Mouse (Mus musculus) erythroid progenitor cell, adult 5-6 weeks (primary cell): ENCODE results near the gene Fzd4. TPM values are rescaled to one million over a fixed set of nuclear protein-coding genes. Genes with fewer than 3 reads are reported as not detected.

Source experiments
- ATAC-seq: replicated peaks from 2 replicates; pipeline ENCODE4 v1.8.0; 2016; ENCODE audit warnings: moderate number of reproducible peaks, mild to moderate bottlenecking, moderate TSS enrichment, inconsistent platforms; ENCODE audit not compliant: poor library complexity, low FRiP score, severe bottlenecking
- total RNA-seq, 2 experiments: library from RNA; stranded (forward) in 1 of 2; stranded (reverse) in 1 of 2; fragments of 150-400 nt in 1 of 2; fragments of 186-747, 209-891 nt in 1 of 2; gene quantifications; 2 replicates each; pipeline versions ENCODE4 v1.2.3 to v1.2.4; 2015 to 2017; ENCODE audit warnings: low replicate concordance in 2 of 2

Gene Fzd4
- total RNA-seq, 2 experiments from 2014 or later, result under 0.01 TPM; not detected in 1

GRCm38 (mm10) chr7:89423688-89424255, 19.6 kb downstream of the Fzd4 start:
- ATAC-seq, result no peak

- ATAC-seq, result no peak
Measured at GRCm38 (mm10) chr7:89424659-89425058, 20.5 kb downstream of the Fzd4 start.

GRCm38 (mm10) chr7:89425803-89426725, 21.9 kb downstream of the Fzd4 start:
- no peak for ATAC-seq

- no peak for ATAC-seq
Measured at GRCm38 (mm10) chr7:89427101-89427500, 22.9 kb downstream of the Fzd4 start.

- ATAC-seq, result no peak
Measured at GRCm38 (mm10) chr7:89428804-89429203, 24.6 kb downstream of the Fzd4 start.

- no peak for ATAC-seq
Measured at GRCm38 (mm10) chr7:89429326-89429725, 25.2 kb downstream of the Fzd4 start.

- ATAC-seq, result no peak
Measured at GRCm38 (mm10) chr7:89431185-89431584, 27.0 kb downstream of the Fzd4 start.

- ATAC-seq, result no peak
Measured at GRCm38 (mm10) chr7:89433193-89433892, 29.2 kb downstream of the Fzd4 start.

GRCm38 (mm10) chr7:89433893-89434616, 29.9 kb downstream of the Fzd4 start:
- ATAC-seq, result no peak

- no peak for ATAC-seq
Measured at GRCm38 (mm10) chr7:89436404-89436803, 32.2 kb downstream of the Fzd4 start.

GRCm38 (mm10) chr7:89437589-89437988, 33.4 kb downstream of the Fzd4 start:
- no peak for ATAC-seq

- ATAC-seq, result no peak
Measured at GRCm38 (mm10) chr7:89441291-89441690, 37.1 kb downstream of the Fzd4 start.

GRCm38 (mm10) chr7:89442242-89442641, 38.1 kb downstream of the Fzd4 start:
- ATAC-seq, result no peak

- ATAC-seq, result no peak
Measured at GRCm38 (mm10) chr7:89445137-89445536, 41.0 kb downstream of the Fzd4 start.

GRCm38 (mm10) chr7:89450312-89450711, 46.2 kb downstream of the Fzd4 start:
- no peak for ATAC-seq

- no peak for ATAC-seq
Measured at GRCm38 (mm10) chr7:89456380-89457076, 52.4 kb downstream of the Fzd4 start.

- ATAC-seq, result no peak
Measured at GRCm38 (mm10) chr7:89459691-89460090, 55.5 kb downstream of the Fzd4 start.

- no peak for ATAC-seq
Measured at GRCm38 (mm10) chr7:89460911-89461310, 56.8 kb downstream of the Fzd4 start.

- ATAC-seq, result no peak
Measured at GRCm38 (mm10) chr7:89461351-89461750, 57.2 kb downstream of the Fzd4 start.
